Mouse (Mus musculus): ENCODE measurements around the gene Sesn3. TPM values are rescaled to one million over a fixed set of nuclear protein-coding genes. Genes with fewer than 3 reads are reported as not detected.
A peak's percentile ranks its signal among the peaks of the same experiment; 100 is the strongest.
"Not testable (repeated sequence)": the region's sequence is repeated elsewhere in the genome, so short reads cannot be mapped to it uniquely, and the experiment has no call there.

Gene Sesn3
- 15.9 and 21.0 TPM in 2 replicates for polyA plus RNA-seq (2015; fragmentation: Nextera tagmentation; extraction: Ambion mirVana)

GRCm38 (mm10) chr9:14274986-14275720 is at the start of gene Sesn3:
Sesn3 (plus strand) TSS chr9:14275067.
- Histone ChIP-seq H3K27ac (ENCODE audit: low read depth, low read length) (peak within 1 kb of the TSS; percentile 85), H3K9me3 (ENCODE audit: control insufficient read depth, low read length) (no peaks in the 10 kb centered on the region), H3K36me3 (ENCODE audit: control insufficient read depth, insufficient read depth, low read length) (no peaks in the 10 kb centered on the region), H3K27me3 (replicated peaks; ENCODE audit: control insufficient read depth, insufficient read depth, low read length) (no peaks in the 10 kb centered on the region), H3K9ac (ENCODE audit: low read depth, low read length) (peak within 1 kb of the TSS; percentile 64), H3K4me2 (ENCODE audit: low read length) (peak within 1 kb of the TSS; percentile 69), H3K4me3 (ENCODE audit: low read length) (peak within 1 kb of the TSS; percentile 99), H3K4me1 (ENCODE audit: control insufficient read depth, insufficient read depth, low read depth, low read length) (peaks cover 11% of the 10 kb centered on the region)
- peak; percentile 32 for ATAC-seq
- 2% methylated on average over 25 of the region's 25 CpGs for WGBS

DNA sequence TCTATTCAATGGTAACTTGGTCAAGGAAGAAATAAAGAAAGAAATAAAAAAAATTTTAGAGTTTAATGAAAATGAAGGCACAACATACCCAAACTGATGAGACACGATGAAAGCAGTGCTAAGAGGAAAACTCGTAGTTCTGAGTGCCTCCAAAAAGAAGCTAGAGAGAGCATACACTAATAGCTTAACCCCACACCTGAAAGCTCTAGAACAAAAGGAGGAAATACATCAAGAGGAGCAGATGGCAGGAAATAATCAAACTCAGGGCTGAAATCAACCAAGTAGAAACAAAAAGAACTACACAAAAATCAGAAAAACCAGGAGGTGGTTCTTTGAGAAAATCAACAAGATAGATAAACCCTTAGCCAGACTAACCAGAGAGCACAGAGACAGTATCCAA is 47.8 kb upstream of the Sesn3 start:
- not testable (repeated sequence) for H3K27me3 ChIP-seq (replicated peaks; ENCODE audit: control insufficient read depth, insufficient read depth, low read length); H3K4me3 ChIP-seq (ENCODE audit: low read length); H3K36me3 ChIP-seq (ENCODE audit: control insufficient read depth, insufficient read depth, low read length); H3K9ac ChIP-seq (ENCODE audit: low read depth, low read length); H3K4me2 ChIP-seq (ENCODE audit: low read length); H3K4me1 ChIP-seq (ENCODE audit: control insufficient read depth, insufficient read depth, low read depth, low read length); H3K9me3 ChIP-seq (ENCODE audit: control insufficient read depth, low read length); H3K27ac ChIP-seq (ENCODE audit: low read depth, low read length); ATAC-seq
- 80% methylated on average over 2 of the region's 2 CpGs for WGBS

GRCm38 (mm10) chr9:14233702-14234373 is 41.0 kb upstream of the Sesn3 start:
- no peaks in the 10 kb centered on the region for H3K4me1 ChIP-seq (ENCODE audit: control insufficient read depth, insufficient read depth, low read depth, low read length)

GRCm38 (mm10) chr9:14235286-14235685 is 39.6 kb upstream of the Sesn3 start:
- no peak overlapping the region for H3K4me2 ChIP-seq (ENCODE audit: low read length)
- no peaks in the 10 kb centered on the region for H3K27me3 ChIP-seq (replicated peaks; ENCODE audit: control insufficient read depth, insufficient read depth, low read length)
- no peaks in the 10 kb centered on the region for H3K4me1 ChIP-seq (ENCODE audit: control insufficient read depth, insufficient read depth, low read depth, low read length)
- no peak overlapping the region for H3K9ac ChIP-seq (ENCODE audit: low read depth, low read length)
- WGBS, result 87% methylated on average over 2 of the region's 2 CpGs
- no peaks in the 10 kb centered on the region for H3K36me3 ChIP-seq (ENCODE audit: control insufficient read depth, insufficient read depth, low read length)
- ATAC-seq, result no peak
- no peak overlapping the region for H3K27ac ChIP-seq (ENCODE audit: low read depth, low read length)
- H3K9me3 ChIP-seq (ENCODE audit: control insufficient read depth, low read length), result no peaks in the 10 kb centered on the region
- no peak overlapping the region for H3K4me3 ChIP-seq (ENCODE audit: low read length)

More at GRCm38 (mm10) chr9:14233702-14234373, 41.0 kb upstream of the Sesn3 start:
- H3K27ac ChIP-seq (ENCODE audit: low read depth, low read length), result no peak overlapping the region
- H3K4me2 ChIP-seq (ENCODE audit: low read length), result no peak overlapping the region
- 52% methylated on average over 7 of the region's 7 CpGs for WGBS
- H3K4me3 ChIP-seq (ENCODE audit: low read length), result no peak overlapping the region
- no peaks in the 10 kb centered on the region for H3K9me3 ChIP-seq (ENCODE audit: control insufficient read depth, low read length)
- no peaks in the 10 kb centered on the region for H3K27me3 ChIP-seq (replicated peaks; ENCODE audit: control insufficient read depth, insufficient read depth, low read length)
- H3K9ac ChIP-seq (ENCODE audit: low read depth, low read length), result no peak overlapping the region
- no peak for ATAC-seq
- H3K36me3 ChIP-seq (ENCODE audit: control insufficient read depth, insufficient read depth, low read length), result no peaks in the 10 kb centered on the region

GRCm38 (mm10) chr9:14241003-14241402 is 33.9 kb upstream of the Sesn3 start:
- WGBS, result 72% methylated on average over 1 of the region's 1 CpGs

DNA sequence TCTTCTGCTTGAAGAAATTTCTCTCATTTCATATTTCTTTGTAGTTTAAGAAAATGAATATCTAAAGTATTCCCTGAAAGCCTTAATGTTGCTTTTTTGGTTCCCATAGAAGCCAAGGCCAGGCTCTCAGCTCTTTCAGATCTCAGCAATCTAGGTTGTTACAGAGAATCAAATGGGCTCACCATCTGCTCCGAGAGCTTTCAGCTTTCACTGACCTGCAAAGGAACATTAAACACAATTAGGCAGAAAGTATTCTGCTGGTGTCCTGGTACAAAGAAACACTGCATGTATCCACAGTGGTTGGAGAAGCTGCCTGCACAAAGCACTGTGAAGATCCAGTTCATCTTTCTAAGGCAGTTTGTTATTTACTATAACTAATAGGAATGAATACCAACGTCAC is 32.6 kb upstream of the Sesn3 start:
- H3K27me3 ChIP-seq (replicated peaks; ENCODE audit: control insufficient read depth, insufficient read depth, low read length), result no peaks in the 10 kb centered on the region
- no peaks in the 10 kb centered on the region for H3K36me3 ChIP-seq (ENCODE audit: control insufficient read depth, insufficient read depth, low read length)
- H3K27ac ChIP-seq (ENCODE audit: low read depth, low read length), result no peak overlapping the region
- WGBS, result 55% methylated on average over 2 of the region's 2 CpGs
- peaks cover 12% of the 10 kb centered on the region for H3K4me1 ChIP-seq (ENCODE audit: control insufficient read depth, insufficient read depth, low read depth, low read length)
- H3K9me3 ChIP-seq (ENCODE audit: control insufficient read depth, low read length), result no peaks in the 10 kb centered on the region
- no peak overlapping the region for H3K4me3 ChIP-seq (ENCODE audit: low read length)
- ATAC-seq, result no peak
- H3K4me2 ChIP-seq (ENCODE audit: low read length), result no peak overlapping the region
- H3K9ac ChIP-seq (ENCODE audit: low read depth, low read length), result no peak overlapping the region

More at GRCm38 (mm10) chr9:14241003-14241402, 33.9 kb upstream of the Sesn3 start:
- H3K4me1 ChIP-seq (ENCODE audit: control insufficient read depth, insufficient read depth, low read depth, low read length), result peaks cover 12% of the 10 kb centered on the region
- not testable (repeated sequence) for ATAC-seq; H3K4me2 ChIP-seq (ENCODE audit: low read length); H3K27ac ChIP-seq (ENCODE audit: low read depth, low read length); H3K9me3 ChIP-seq (ENCODE audit: control insufficient read depth, low read length); H3K36me3 ChIP-seq (ENCODE audit: control insufficient read depth, insufficient read depth, low read length); H3K27me3 ChIP-seq (replicated peaks; ENCODE audit: control insufficient read depth, insufficient read depth, low read length); H3K9ac ChIP-seq (ENCODE audit: low read depth, low read length); H3K4me3 ChIP-seq (ENCODE audit: low read length)

DNA sequence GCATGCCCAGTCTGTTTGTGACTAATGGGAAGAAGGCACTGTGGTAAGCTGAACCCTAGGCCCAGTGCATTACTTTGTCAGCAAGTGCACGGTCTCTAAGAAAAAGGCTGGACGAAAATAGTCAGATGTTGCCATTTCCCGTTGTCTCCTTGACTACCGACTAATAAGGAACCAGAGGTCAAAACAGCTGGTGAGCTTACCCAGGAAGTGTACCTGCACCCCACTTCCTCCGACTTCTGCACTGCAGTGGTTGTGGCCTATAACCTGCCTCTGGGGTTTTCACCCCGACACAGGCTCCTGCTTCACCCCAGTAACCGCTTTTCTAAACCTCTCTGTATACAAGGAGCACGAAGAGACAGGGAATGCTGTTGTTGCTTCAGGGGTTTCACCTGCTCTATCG is 30.3 kb upstream of the Sesn3 start:
- Histone ChIP-seq H3K9ac (ENCODE audit: low read depth, low read length) (no peak overlapping the region), H3K27ac (ENCODE audit: low read depth, low read length) (peak overlapping the region; percentile 59), H3K9me3 (ENCODE audit: control insufficient read depth, low read length) (no peaks in the 10 kb centered on the region), H3K4me3 (ENCODE audit: low read length) (no peak overlapping the region), H3K4me2 (ENCODE audit: low read length) (no peak overlapping the region), H3K4me1 (ENCODE audit: control insufficient read depth, insufficient read depth, low read depth, low read length) (peaks cover 12% of the 10 kb centered on the region), H3K36me3 (ENCODE audit: control insufficient read depth, insufficient read depth, low read length) (no peaks in the 10 kb centered on the region), H3K27me3 (replicated peaks; ENCODE audit: control insufficient read depth, insufficient read depth, low read length) (no peaks in the 10 kb centered on the region)
- ATAC-seq, result no peak
- 33% methylated on average over 9 of the region's 9 CpGs for WGBS

- peak overlapping the region; percentile 59 for H3K27ac ChIP-seq (ENCODE audit: low read depth, low read length)
- no peak for ATAC-seq
Observed at GRCm38 (mm10) chr9:14245013-14245586, 29.8 kb upstream of the Sesn3 start.

More at GRCm38 (mm10) chr9:14245013-14245586, 29.8 kb upstream of the Sesn3 start:
- peaks cover 12% of the 10 kb centered on the region for H3K4me1 ChIP-seq (ENCODE audit: control insufficient read depth, insufficient read depth, low read depth, low read length)
- H3K4me3 ChIP-seq (ENCODE audit: low read length), result no peak overlapping the region
- no peak overlapping the region for H3K9ac ChIP-seq (ENCODE audit: low read depth, low read length)
- no peaks in the 10 kb centered on the region for H3K9me3 ChIP-seq (ENCODE audit: control insufficient read depth, low read length)
- no peaks in the 10 kb centered on the region for H3K36me3 ChIP-seq (ENCODE audit: control insufficient read depth, insufficient read depth, low read length)
- 29% methylated on average over 7 of the region's 7 CpGs for WGBS
- no peak overlapping the region for H3K4me2 ChIP-seq (ENCODE audit: low read length)
- H3K27me3 ChIP-seq (replicated peaks; ENCODE audit: control insufficient read depth, insufficient read depth, low read length), result no peaks in the 10 kb centered on the region
